Mouse (Mus musculus) T-helper 1 cell (primary cell): ENCODE measurements around the gene Aamp.
"Not testable (repeated sequence)": the region's sequence is repeated elsewhere in the genome, so short reads cannot be mapped to it uniquely, and the experiment has no call there.

Source experiments
- in situ Hi-C: fragments of 300-600 bp; cut with MboI, MseI; formaldehyde crosslinking; loops from one replicate; pipeline ENCODE4 v1.15.1; 2025; ENCODE audit warnings: high pct_unique_total_duplicates

The Aamp gene

GRCm38 (mm10) chr1:74284543-74285160 is at the start of gene Aamp, which contains the start of gene Pnkd:
Gene Aamp (minus strand): TSS chr1:74284738.
Gene Pnkd (plus strand): TSS chr1:74284930.
- in situ Hi-C loops: no loop called here

- in situ Hi-C loops: no loop called here
These were observed 48.4 kb upstream of the Aamp start for GRCm38 (mm10) chr1:74332930-74333329.

GRCm38 (mm10) chr1:74332241-74332763 is 47.8 kb upstream of the Aamp start:
- in situ Hi-C loops: no loop called here

- in situ Hi-C loops: no loop called here
These were observed 46.6 kb upstream of the Aamp start for GRCm38 (mm10) chr1:74331046-74331681.

DNA sequence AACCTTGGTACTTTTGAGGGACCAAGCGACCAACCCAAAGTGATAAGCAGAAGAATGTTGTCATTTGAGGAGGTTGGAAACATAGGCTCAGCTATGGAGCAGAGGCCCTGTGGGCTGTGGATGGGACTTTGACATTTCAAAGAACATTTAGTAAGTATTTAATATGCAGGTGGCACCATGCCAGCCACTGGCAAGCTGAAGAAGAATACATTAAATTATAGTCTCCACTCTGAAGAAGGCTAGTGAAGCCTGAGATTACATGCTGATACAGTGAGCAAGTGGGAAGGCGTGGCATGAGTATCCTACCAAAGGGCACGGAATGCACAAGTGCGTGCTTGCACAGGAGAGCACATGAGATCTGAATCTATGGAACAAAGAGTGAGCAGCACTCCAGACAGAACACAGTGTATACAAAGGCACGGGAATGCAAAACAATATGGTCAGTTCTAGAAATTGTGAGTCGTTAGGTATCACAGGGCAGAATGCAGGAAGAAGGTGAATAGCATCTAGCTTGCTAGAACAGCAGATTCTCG is 45.4 kb upstream of the Aamp start:
- in situ Hi-C loops: no loop called here

DNA sequence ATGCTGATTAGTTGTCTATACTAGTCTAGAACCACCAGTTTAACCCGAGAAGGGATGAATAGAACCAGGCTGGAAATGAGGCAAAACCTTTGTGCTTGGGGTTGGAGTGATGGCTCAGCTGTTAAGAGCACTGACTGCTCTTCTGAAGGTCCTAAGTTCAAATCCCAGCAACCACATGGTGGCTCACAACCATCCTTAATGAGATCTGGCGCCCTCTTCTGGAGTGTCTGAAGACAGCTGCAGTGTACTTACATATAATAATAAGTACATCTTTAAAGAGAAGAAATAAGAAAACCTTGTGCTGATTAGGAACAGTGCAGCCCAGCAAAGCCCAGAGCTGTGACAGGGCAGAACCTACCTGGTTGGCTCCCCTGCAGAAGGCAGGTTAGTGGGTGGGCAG is 42.4 kb upstream of the Aamp start:
- in situ Hi-C loops: not testable (repeated sequence)

DNA sequence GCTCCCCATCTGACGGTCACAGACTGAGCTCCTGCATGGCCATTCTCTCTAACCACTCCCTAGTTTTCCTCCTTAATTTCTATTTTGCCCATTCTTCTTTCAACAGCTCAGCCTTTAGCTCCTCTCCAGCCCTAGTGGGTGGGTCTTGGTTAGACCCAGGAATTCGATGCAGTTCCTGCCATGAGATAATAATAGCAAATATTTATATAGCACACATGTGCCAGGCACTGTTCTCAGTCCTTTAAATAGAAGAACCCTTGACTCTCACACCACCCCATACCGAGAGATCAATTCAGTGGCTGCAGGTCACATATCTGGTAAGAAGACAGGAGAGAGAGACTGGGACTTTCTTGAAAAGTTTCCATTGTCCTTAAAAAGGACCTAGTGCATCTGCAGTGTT is 36.9 kb upstream of the Aamp start:
- in situ Hi-C loops: no loop called here

DNA sequence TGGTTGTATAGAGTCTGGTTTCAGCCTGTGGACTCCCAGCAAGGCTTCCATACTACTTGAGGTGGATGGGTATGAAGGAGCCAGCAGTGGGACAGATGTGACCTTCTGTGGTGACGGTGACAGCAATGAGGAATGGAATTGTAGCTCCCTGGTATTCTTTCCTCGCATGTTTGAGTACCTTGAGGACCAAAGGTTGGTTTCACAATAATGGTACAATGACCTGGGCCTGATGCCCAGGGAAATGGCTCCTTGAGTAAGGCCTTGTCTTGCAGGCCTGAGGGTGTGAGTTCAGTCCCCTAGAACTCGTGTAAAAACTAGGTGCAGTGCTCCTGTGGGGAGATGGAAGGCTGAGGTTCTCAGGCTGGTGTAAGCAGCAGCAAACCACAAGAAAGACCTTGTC is 34.2 kb upstream of the Aamp start:
- in situ Hi-C loops: no loop called here

GRCm38 (mm10) chr1:74316114-74316827 is 31.7 kb upstream of the Aamp start:
- in situ Hi-C loops: no loop called here

DNA sequence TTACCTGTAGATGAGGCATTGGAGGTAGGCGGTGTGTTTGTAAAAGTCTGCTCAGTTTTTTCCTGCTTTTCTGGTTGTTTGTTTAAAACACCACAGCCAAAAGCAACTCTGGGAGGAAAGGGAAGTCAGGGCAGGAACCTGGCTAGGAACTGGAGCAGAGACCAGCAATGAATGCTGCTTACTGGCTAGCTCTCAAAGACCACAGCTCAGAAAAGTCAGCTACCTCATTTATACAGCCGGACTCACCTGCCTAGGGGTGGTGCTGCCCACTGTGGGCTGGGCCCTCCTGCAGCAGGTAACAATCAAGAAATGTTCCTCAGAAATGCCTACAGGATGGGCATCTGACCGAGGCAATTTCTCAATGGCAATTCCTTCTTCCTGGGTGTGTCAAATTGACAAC is 30.3 kb upstream of the Aamp start:
- in situ Hi-C loops: no loop called here

DNA sequence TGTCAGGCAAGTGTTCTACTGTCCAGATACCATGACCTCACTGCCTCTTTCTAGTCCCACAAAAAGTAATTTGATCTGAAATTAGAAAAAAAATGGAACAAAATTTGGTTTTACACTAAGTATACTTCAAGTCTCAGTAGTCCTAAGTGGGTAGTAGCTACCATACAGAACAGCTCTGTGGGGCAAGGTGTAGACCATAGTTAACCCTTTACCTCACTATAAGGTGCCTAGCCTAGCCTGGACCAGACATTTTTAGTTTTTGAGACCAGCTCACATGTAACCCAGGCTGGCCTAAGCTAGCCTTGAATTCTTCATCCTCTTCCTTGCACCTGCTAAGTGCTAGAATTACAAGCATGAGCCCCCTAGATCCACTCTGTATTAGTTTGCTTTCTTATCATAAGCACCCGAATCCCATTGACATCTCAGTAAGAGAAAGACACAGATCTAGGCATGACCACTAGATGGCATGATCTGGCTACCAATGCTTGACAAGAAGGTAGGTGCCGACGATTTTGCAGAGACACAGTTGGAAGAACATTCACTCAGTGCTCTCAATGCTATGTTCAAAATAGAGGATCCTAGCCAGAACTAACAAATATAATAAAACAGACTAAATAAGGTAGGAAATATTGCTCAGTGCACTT is 28.6 kb upstream of the Aamp start:
- in situ Hi-C loops: no loop called here

DNA sequence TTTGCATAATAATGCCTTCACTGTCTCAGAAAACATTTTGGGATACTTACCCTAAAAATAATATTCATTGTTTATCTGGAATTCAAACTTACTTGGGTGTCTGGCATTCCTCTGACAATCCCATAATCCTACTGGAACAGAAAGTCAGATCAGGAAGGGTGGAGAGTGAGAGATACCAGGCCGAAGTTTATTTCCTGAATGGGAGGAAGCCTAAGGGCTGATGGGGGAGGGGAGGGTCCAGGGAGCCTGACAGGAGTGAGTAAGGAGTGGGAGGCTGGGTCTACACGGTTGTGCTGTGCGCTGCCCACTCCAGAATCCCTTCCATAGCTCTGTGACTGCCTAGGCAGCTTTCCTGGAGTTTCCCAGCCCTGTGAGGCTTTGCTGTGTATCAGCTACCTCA is 25.2 kb upstream of the Aamp start:
- in situ Hi-C loops: no loop called here

DNA sequence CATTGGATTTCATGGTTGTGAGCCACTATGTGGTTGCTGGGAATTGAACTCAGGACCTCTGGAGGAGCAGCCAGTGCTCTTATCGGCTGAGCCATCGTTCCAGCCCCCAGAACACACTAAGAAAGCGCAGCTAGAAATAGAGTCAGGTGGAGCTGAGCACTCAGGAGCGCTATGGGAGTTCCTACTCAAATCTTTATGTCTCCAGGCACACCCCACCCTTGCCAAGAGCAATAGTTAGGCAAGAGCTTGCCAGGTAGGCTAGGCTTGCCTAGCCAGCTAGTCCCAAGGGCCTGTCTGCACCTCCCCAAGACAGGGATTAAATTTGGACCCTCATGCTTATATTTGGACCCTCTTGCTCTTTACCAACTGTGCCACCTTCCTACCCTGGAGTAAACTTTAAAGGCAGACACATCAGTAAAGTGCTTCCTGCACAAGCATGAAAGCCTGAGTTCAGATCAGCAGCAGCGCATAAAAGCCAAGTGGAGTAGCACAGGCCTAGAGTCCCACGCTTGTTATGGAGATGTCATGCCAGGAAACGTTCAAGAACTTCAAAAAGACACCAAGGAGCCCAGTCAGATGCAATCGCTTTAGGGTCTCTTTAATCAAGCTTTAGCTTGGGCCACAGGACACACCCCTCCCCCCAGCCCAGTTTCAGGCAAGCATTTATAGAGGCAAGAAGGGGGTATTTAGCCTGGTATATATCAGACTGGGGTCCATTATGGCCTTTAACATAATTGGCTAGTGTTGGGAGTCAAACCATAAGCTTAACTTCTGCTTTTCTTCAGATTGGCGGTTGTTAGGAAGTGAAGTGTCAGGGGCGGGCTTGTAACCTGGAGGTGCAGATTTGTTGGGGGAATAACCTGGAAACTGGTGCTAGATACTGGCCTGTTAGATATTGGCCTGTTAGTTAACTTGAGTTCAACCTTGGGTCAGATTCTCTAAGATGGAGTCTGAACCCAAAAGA is 23.7 kb upstream of the Aamp start:
- in situ Hi-C loops: no loop called here

DNA sequence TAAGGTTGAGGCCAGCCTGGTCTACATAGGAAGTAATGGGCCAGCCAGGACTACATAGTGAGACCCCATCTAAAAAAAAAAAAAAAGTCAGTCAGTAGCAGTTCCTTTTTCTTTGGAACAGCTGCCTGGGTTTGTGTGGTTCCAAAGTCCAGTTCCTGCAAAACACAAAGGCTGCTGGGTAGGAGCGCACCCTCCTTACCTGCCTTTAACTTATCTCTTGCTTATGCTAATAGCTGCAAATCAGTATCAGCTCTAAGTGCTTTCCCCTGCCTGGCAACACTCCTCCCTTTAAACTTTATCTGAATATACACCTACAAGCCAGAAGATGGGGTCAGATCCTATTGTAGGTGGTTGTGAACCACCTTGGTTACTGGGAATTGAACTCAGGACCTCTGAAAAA is 22.6 kb upstream of the Aamp start:
- in situ Hi-C loops: no loop called here

GRCm38 (mm10) chr1:74305522-74305921 is 21.0 kb upstream of the Aamp start, which contains the start of gene Tmbim1:
Gene Tmbim1 (minus strand): TSS chr1:74305622.
- in situ Hi-C loops: no loop called here

GRCm38 (mm10) chr1:74304946-74305345 is 20.4 kb upstream of the Aamp start:
- in situ Hi-C loops: no loop called here

DNA sequence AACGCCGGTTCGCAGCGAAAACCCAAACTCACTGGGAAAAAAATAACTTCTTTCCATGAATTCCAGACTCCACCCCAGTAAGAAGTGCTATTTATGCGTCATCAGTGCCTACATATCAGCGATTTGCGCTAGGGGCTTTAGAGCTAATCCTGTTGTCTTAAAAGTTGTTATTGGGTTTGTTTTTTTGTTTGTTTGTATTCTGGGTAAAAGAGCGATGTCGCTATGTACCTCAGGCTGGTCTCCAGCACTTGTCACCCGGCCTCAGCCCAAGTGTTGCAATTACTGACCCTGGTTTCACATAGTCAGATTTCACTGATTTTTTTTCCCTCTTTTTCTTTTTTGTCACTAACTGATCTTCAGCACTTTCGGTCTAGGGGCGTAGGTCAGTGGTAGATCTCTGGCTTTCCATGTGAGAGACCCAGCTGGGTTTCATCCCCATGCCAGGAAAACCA is 19.8 kb upstream of the Aamp start:
- in situ Hi-C loops: no loop called here

DNA sequence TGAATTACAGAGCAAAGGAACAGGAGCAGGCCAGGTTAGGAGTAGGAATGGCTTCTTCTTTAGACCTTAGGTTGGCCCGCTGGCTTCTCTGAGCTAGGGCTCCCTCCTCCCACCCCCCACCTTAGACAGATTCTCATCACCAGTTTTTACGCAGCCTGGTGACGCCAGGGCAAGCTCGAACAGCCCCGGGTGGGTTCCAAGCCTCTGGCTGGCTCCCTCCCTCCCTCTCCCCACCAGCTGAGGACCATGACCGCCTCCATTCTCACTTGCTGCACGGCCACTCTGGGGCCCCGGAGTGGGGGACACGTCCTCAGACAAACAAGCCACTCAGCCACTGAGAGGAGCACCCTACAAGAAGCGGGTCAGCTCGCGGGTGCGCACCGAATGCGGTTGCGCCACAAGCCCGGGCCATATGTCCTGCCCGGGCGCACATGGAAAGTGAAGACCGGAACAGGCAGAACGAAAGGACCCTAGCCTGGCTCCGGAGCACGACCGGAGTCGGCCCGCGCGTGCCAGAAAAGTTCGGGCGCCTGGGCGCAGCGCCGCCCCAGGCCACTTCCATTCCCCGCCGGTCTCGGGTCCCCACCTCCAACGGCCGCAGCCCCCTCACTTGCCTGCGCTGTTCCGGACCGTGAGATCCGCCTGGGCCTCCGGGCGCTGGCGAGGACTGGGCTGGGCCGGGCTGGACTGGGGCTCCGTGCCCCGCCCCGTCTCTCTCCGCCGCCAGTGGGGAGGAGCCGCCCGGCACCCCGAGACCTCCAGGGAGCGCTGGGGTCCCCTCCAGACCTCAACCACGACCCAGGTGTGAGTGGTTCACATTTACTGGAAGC is 19.2 kb upstream of the Aamp start:
- in situ Hi-C loops: no loop called here

DNA sequence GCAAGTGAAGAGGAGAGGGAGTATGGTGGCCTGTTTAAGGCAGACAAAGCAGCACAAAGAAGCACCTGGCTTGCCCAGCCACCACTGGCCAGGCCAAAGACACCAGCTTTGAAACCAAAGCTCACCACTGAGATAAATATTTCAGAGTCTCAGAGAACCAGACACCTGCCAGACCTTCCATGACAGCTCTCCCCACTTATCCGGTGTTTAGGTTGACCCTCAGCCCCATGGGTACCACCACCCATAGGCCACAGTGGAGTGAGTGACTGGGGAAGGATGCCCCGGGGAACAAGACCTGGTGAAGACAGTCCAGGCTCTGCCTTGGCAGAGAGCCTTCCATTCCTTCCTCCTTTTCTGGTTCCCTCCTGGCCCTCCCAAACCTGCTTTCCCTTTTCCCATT is 18.3 kb upstream of the Aamp start:
- in situ Hi-C loops: no loop called here

DNA sequence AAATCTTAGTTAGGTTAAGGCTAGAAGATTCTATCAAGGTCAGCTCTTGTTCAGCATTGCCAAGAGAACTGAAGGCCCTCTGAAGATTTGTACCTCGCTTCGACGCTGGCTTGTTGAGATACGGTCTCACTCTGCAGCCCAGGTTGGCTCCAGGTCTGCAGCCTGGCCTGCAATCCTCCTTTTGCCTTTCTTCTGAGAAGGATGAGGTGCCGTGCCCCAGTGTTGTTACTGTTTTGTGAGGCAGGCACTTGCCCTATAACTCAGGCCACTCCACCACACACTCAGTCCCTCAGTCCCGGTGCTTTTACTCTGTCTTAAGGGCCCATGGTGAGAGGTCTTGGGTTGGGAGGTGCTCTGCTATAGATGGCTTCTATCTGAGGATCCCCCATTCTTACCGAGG is 17.7 kb upstream of the Aamp start:
- in situ Hi-C loops: no loop called here
